Mouse (Mus musculus): ENCODE measurements around the gene Fads6.

Gene Fads6

DNA sequence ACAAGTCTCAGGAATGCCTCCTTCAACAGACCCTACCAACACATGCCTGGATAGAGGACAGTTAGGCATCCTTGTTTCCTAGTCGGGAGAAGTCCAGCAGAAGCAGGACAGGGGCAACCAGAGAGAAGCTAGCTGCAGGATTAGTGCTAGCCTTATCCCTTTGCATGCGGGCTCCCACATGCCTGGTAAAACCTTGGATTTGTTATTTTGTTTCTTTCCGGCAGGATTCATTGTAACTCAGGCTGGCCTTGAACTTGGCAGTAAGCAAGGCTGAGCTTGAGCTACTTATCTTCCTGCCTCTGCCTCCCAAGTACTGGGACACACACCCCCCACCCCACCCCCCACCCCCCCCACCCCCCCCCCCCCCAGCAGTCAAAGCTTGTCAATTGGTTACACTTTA, 46.2 kb downstream of the Fads6 start:
- no peak for DNase-seq (ENCODE audit: low read depth, low spot score)

DNA sequence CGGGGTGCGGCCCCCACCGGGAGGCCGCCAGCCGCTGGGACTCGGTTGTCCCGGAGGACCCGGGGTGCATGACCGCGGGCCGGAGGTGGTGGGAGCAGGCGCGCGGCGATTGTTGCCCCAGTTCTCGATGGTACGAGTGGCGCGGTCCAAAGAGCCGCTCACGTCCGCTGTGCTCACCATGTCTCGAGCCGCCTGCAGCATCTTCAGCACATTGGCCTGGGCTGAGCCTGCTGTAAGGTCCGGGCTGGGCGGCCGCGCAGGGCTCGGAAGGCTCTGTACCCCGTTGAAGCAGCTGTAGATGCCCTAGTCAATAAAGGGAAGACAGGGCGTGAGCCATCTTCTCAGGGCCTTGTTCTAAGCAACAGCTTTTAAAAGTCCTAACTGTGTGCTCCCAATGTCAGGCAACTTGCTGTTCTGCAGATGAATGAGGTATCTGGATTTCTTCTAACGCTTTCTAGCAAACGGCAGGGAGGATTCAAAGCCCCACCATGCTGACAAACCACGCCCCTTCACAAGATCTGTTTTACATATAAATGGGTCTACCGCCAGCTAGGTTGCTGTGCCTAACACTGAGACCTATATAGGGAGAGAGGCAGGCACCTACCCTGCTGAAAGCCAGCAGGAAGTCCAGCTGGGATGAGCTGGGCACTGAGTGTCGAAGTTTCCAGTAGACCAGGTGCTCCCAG, 46.9 kb downstream of the Fads6 start:
- peak; percentile 90 for DNase-seq (ENCODE audit: low read depth, low spot score)

DNA sequence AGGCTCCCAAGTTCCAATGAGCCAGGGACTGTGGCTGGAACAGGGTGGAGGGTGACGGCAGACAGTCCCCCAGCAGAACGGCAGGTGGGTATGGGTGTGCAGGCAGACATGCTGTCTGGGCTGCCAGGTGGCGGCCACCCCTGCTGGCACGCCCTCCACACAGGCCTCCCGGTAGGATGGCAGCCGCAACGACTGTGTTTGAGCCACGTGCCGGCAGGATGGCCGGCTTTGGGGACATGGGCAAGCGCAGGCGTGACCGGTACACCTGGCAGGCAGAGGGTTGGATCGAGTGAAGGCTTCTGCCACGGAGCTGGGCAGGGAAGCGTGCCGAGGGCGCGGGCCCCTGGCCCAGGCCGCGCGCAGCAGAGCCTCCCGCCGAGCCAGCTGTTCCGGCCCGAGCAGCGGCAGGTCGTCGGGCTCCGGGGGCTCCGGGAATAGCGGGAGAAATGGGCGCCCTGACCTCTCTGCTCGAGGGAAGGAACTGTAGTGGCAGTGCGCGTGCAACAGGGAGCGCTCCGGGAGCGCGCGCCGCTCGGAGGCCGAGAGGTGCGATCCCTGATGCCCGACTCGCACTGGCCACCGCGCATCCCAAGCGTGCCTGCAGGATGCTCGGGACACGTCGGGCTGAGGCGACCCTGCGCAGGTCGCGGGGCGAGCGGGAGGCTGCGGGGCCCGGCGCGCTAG, 47.6 kb downstream of the Fads6 start:
- peak; percentile 59 for DNase-seq (ENCODE audit: low read depth, low spot score)

DNA sequence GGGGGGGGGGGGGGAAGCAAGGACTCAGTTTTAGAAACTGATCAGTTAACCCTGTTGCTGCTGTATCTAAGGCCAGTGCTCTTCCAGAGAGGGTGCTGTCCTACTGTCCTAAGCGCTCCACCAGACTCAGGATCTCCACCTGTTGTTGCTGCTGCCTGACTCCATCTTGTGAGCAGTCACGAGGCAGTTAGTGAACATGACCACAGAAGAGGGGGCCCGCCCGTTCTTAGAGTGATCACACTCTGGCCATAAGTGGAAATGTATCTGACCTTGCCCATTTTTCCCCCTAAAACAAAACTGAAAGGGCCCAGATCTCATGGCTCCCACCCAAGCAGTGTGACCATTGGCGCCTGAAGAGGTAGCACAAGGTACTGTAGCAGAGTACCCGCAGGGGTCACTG, 49.5 kb downstream of the Fads6 start:
- DNase-seq (ENCODE audit: low read depth, low spot score), result no peak

DNA sequence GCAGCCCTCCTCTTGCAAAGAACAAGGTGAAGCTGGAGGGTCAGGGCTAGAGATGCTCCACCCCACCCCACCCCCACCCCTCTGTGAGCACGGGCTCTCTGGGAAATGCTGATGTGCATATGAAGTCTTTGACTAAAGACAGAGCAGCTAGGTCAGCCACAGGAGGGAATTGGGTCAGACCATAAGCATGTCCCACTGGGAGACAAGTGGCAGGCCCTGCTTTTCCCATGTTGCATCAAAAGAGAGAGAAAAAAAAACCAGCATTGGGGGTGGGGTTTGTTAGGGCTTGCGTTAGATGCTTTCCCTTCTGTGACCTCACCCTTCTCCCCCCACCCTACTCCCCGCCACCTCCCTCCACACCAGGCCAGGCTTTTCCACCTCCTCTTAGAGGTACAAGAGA, 50.2 kb downstream of the Fads6 start:
- peak; percentile 58 for DNase-seq (ENCODE audit: low read depth, low spot score)

DNA sequence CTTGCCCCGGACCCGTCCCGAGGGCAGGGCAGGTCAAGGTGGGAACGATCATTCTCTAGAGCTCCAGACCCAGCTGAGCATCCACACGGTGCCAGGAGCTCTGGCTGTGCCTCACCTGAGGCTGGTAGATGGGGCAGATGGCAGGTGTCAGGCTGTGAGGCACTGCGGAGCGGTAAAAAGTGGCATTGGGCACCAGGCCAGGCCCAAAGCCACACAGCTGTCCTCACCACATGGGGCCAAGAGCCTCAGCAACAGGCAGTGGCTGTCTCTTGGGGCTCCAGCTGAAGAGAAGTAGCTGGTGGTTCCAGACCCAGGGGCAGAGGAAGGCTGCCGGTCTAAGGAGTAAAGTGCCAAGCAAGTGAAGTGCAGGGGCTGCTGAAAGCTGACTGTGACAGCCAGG, 51.1 kb downstream of the Fads6 start:
- DNase-seq (ENCODE audit: low read depth, low spot score), result no peak

DNA sequence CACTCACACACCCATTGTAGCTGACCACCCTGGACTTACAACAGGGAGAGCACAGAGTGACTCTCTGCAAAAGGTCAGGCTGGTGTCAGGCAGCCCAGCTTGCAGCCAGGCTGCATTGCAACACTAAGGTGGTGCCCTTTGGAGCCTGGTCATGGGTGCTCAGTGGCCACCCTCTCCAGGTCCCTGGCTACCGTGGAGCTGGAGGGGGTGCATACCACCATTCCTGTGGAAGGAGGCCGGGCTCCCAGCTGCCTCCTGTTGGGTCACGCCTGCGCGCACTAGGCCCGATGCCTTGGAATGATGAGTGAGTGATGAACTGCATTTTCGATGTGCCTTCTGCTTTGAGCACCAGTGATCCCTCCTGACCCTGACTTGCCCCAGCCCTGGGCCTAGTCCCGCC, 52.6 kb downstream of the Fads6 start:
- no peak for DNase-seq (ENCODE audit: low read depth, low spot score)

DNA sequence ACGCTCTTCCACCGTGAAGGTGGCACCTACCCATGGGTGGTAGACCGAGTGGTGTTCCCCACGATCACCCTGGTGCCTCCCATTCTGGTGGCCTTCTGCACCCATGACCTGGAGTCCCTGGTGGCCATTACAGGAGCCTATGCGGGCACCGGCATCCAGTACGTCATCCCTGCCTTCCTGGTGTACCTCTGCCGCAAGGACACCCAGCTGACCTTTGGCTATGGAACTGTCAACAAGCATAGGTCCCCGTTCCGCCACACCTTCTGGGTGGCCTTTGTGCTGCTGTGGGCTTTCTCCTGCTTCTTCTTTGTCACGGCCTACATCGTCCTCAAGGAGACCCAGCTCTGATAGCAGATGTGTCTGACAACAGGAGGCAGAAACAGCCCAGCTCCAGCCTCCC, 53.7 kb downstream of the Fads6 start:
- no peak for DNase-seq (ENCODE audit: low read depth, low spot score)

DNA sequence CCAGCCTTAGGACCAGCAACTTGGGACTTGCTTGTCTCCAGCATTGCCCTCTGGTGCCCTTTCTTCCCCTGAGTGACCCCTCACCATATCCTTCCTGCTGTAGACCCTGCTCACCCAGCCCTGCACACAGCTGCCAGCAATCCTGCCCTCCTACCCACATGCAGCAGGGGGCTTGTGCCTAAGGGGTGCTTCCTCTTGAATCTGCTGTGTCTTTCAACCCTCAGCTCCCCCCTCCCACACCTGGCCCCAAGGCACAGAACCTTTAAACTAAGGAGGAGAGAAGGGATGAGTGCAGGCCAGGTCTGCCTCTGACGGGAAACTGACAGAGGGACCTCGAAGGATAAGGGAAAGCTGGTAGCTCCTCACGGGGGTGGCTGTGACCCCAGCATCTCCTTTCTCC, 54.7 kb downstream of the Fads6 start:
- no peak for DNase-seq (ENCODE audit: low read depth, low spot score)

DNA sequence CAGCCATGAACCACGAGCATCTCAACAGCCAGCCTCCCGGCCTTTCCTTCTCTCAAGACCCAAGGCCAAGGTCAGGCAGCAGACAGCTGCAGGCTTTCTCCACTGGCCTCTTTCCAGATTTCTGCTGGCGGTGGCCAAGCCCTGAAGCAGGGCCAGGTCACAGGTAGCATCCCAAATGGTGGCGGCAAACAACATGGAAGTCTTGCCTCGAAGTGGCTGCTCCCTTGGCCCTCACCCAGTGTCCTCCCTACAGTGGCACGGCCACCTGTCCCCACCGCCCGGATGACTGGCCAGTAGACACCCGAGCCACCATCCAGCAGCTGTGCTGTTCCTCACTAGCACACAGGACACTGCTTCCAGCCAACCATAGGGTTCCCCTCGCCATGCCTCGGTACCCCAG, 56.1 kb downstream of the Fads6 start:
- DNase-seq (ENCODE audit: low read depth, low spot score), result no peak

DNA sequence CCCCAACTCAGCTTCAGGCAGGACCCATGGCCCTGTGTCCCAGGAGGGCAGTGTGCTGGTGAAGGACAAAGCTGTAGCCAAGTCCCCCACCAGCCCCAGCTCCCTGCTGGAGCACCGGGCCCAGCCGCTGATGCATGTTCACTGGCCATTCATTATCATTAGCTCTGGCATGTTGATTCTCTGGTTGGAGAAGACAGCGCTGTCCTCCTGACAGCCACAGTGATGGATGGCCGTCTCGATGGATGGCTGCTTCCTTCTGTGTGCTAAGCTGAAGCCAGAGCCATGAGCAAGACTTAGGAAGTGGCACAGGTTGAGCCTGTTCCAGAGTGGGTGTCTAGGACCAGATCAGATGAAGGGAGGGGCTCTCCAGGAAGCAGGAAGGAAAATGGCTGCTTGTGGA, 60.9 kb downstream of the Fads6 start:
- DNase-seq (ENCODE audit: low read depth, low spot score), result no peak

DNA sequence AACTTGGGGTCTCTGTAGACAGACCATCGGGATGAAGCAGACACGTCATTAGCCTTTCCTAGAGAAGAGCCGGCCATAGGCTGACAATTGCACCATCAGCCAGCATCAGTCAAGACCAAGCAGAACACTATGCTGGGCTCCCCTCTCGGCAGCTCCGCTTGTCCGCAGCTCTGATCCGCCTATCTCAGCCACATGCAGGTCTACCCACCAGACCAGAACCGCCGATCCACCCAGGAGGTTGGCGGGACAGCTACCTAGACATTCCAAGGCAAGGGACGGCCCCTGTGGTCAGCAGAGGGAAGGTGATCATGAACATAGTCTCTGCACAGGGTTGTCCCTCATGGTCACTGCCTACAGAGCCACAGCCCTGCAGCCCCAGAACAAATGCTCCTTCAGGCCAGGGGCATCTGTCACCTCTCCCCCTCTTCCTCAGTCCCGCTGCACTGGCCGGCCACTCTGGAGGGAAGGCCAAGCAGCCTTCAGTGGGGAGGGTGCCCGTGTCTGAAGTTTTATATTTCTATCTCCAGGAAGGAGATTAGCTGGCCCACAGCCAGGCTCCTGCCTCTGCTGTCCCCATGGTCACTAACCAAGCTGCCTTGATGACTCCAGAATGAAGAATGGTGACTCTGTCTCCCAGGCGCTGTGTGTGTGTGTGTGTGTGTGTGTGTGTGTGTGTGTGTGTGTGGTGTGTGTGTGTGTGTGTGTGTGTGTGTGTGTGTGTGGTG, 63.0 kb downstream of the Fads6 start:
- DNase-seq (ENCODE audit: low read depth, low spot score), result no peak

DNA sequence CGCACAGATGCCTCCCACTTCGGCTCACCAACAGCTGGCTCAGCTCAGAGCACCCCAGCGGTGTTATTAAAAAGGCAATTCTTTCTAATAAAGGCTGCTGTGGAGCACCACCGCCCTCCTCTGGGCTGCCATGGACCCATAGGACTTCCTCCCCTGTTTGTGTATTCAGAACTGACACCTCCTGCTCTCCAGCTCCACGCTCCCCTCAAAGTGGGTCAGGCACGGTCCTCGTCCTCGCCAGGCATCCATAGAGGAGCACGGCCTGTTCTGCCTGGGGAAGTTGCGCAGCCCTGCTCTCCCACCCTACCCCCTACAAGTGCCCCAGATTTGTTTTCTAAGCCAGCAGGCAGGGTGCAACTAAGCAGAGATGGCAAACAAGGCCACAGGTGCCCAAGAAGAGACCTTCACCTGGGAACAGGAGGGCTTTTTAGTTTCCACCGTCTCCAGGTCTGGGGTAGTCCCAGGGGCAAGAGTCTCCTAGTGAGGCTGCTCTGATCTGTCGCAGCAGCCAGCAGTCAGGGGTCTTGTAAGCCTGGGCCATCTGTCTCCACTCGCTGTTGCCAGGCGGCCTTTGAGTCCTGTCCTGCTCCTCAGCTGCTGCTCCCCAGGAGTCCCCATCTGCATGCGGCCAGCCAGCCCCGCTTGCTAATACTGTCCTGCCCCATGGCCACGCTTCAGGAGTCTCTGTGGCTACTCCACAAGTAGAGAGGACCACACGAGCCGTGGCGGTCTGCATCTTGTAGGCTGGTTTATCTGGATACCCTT, 63.8 kb downstream of the Fads6 start:
- no peak for DNase-seq (ENCODE audit: low read depth, low spot score)

DNA sequence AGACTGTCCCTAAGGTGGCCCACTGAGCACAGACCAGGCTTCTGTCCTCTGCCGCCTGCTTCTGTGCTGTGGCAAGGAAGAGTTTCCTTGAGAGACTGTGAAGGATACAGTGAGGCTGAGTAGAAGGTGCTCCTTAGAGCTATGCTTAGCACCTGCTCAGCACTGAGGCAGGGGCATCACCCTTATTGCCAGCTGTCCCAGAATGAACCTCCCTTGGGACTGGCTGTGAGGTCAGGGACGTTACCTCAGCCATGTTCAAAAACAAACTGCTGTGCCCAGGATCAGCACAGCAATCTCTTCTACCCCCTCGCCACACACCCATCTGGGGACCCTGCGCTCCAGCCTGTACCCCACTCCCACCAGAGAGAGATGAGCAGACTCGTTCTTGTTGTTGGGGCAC, 64.6 kb downstream of the Fads6 start:
- DNase-seq (ENCODE audit: low read depth, low spot score), result no peak

DNA sequence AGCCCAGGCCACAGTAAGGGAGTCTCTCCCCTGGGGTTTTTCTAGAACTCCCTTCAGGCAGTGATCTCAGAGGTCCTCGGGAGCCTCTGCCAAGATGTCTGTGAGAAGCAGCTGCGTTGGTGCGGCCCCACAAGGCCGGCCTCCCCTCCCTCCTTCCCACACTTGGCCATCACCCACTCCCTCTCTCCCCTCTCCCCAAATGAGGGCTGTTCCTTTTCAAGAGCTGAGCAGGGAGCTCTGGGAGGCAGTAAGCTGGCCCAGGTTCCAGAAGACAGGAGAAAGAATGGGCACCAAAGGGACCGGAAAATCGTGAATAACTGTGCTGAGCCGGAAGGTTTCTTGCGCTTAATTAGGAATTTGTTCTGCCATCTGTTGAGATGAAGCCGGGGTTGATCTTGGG, 65.5 kb downstream of the Fads6 start:
- no peak for DNase-seq (ENCODE audit: low read depth, low spot score)

DNA sequence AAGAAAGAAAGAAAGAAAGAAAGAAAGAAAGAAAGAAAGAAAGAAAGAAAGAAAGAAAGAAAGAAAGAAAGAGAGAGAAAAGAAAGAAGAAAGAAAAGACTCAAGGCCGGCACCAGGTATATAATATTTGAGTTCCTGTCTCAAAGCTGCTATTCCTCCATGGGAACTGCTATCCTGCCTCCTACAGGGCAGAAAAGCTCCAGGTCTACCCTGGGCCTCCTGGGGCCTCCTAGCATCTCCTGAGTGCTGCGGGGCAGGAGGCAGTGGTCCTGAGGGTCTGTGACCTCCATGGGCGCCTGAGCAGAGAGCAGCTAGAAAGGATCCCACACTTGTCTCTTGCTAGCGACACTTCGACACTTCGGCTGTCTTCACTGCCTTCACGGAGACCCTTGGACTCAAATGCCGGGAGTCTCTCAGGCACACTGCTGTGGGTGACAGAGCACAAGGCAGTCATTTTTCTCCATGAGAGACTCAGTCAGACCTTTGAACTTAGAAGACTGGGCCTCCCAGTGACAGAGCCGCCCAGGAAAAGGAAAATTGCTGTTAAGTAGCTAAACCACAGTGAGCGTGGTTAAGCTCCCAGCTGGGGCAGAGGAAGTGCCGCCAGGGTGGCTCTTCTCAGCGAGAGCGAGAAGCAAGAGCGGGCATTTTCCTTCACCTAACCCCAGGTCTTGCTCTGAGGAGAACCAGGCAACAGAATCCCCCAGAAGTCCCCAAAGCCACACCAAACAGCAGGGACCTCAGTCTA, 66.1 kb downstream of the Fads6 start:
- DNase-seq (ENCODE audit: low read depth, low spot score), result no peak

Data from ZHBTc4 (cell line).